Mouse (Mus musculus) cerebellum, postnatal 14 days (tissue): Measurements from ENCODE around the gene Arhgef7.
A peak's percentile ranks its signal among the peaks of the same experiment; 100 is the strongest.

Source experiments
- DNase-seq, 2 experiments: peaks; one replicate each; pipeline ENCODE4 v3.0.0; 2021; ENCODE audit warnings: mixed read lengths in 2 of 2

Arhgef7 gene

GRCm38 (mm10) chr8:11727651-11728481, at the start of gene Arhgef7:
Arhgef7 (plus strand) TSS chr8:11727721.
- peak; percentile 93 for DNase-seq

DNA sequence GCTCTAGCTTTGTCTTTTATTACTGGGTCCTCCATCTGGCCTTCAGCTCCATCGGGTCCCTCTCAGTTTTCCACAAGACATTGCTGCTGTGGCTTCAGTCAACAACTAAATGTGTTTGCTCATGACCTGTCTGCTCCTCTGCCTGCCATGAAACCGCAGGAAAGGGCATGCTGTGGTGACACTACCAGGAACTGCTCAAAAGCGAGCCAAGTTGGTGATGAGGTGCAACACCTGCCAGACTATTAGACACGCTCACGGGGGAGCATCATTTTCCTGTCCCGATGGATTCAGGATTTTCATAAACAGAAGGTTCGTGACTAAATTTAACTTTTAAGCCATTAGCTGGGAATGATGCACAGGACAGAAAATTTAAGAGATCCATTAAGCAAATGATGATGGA, 43.0 kb upstream of the Arhgef7 start:
- DNase-seq = no peak

DNA sequence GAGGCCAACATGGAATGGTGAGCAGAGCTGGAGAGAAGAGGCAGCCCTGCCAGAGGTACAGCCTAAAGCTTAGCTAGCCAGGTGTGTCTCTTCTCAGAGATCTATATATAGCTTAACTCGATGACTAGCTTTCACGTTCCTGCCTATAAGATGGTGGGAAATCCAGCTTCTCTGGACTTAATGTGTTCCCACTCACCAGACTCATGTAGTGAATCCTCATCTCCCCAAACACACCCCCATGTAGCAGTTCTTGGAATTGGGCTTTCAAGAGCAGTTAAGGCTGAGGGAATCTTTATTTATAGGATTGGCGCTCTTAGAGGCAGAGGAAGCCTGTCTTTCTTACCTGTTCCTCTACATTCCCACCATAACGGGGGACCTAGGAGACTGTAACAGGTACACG, 40.3 kb upstream of the Arhgef7 start:
- no peak for DNase-seq

- peak in 1 of 2 experiments; percentile 21 for DNase-seq
Measured at GRCm38 (mm10) chr8:11689945-11690344, 37.6 kb upstream of the Arhgef7 start.

DNA sequence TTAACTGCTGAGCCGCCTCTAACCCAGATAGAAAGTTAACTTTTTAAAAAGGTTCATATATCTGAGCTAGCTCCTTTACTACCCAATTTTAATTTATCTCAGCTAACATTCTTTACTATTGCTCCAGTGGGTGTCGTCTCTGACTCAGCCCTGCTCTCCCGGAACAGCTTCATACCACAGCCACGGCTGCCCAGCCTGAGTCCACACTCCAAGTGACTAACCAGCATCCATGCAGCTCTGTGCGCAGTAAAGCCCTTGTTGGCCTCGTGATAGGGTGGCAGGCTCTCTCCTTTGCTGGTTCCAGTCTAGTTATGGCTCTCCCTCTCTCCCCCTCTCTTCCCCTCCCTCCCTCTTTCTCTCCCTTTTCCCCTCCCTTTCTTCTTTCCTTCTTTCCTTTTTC, 36.2 kb upstream of the Arhgef7 start:
- DNase-seq = no peak

- no peak for DNase-seq
Measured at GRCm38 (mm10) chr8:11691761-11692160, 35.8 kb upstream of the Arhgef7 start.

- DNase-seq = no peak
Measured at GRCm38 (mm10) chr8:11692455-11692854, 35.1 kb upstream of the Arhgef7 start.

DNA sequence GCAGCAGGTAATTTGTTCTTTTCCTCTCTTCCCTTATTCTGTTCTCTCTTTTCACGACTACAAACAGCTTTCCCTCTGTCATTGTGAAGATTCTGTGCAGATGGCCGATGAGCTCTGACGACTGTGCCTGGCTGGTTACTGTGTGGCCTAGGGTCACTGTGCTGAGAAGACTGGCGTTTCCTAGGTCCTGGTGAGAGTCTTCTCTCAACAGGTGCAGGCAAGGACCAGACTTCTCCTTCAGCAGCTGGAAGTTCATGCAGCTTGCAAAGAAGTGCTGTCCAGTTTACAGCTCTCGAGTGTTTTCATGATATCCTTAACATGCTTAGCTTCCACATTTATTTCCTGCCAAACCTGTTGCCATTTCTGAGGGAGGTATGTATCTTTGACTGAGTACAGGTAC, 33.5 kb upstream of the Arhgef7 start:
- no peak for DNase-seq

DNA sequence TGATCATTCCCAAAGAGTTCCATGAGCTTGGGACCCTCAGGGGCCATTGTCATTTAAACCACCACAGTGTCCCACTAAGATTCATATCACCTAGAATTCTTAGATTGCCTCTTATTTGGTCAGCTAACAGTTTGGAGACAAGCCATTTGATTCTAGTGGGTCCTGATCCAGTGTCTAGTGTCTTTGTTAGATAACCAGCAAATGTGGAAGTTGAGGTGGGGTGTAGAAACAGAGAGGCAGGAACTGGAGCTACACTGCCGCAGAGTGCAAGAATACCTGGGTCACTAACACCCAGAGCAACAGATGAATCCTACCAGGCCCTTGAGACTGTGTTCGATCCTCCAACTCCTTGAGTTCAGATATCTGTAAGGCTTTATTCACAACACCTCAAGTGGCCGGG, 31.3 kb upstream of the Arhgef7 start:
- DNase-seq = no peak

GRCm38 (mm10) chr8:11697467-11697866, 30.1 kb upstream of the Arhgef7 start:
- no peak for DNase-seq

DNA sequence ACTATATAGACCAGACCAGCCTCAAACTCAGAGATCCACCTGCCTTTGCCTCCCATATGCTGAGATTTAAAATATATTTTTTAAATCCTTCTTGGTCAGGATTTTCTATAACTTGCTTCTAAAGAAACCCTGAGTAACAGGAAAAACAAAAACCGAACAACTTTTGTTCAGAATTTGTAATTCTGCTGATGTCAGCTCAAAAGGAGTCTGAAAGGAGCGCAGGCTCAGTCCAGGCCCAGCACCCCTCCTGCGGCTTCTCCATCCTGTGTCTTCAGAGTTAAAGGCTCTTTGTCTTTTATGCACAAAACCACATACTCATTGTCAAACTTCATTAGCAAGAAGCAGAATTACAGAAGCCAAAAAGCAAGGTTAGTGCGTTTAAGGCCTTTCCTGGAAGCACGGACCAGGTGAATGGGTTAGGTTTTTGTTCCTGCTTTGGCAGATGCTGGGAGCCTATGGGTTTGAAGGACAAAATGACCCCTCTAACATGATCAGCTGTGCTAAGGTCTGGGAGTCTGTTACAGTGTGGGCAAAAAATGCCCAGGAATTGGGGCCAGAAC, 28.0 kb upstream of the Arhgef7 start:
- DNase-seq = no peak

- DNase-seq = peak; percentile 89 to 92
Measured at GRCm38 (mm10) chr8:11700060-11701032, 27.2 kb upstream of the Arhgef7 start.

GRCm38 (mm10) chr8:11701033-11701362, 26.5 kb upstream of the Arhgef7 start, which contains the start of gene 1700016D06Rik:
1700016D06Rik (minus strand) TSS chr8:11701063.
- DNase-seq = no peak

GRCm38 (mm10) chr8:11701428-11701827, 26.1 kb upstream of the Arhgef7 start:
- no peak for DNase-seq

DNA sequence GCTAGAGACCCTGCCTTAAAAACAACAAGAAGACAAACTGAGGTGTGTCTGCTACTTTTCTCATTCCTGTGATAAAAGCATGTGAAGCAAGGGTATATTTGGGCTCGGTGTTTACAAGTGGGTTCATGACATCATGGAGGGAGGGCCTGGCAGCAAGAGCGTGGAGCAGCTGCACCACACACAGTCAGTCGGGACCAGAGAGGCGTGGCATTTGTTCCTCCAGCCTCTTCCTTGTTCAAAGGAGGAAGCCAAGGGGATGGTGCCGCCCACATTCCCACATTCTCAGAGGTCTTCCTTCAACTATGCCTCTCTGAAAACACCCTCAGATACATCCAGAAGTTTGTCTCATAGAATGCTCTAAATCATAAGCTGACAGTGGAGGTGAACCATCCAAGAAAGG, 23.7 kb upstream of the Arhgef7 start:
- no peak for DNase-seq

DNA sequence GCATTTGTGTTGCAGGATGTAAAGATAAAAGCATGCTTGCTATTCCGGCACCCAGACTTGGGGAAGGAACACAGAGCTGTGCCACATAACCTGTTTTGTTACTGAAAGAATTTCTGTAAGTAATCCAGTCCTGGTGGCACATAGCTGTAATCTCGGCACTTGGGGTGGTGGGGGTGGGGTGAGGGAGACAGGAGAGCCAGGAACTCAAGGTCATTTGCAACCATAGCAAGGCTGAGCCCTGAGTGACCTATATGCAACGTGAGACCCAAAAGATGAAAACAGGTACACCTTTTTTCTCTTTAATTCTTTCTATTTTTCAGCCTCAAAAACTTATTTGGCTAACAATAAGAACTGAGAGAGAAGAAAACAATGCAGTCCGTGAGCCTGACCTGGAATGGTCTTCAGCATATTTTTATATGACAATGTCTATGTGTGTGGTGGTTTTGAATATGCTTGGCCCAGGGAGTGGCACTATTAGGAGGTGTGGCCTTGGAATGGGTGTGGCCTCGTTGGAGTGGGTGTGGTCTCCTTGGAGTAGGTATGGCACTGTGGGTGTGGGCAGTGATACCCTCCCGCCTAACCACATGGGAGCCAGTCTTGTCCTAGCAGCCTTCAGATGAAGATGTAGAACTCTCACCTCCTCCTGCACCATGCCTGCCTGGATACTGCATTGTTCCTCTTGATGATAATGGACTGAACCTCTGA, 22.7 kb upstream of the Arhgef7 start:
- DNase-seq = no peak

DNA sequence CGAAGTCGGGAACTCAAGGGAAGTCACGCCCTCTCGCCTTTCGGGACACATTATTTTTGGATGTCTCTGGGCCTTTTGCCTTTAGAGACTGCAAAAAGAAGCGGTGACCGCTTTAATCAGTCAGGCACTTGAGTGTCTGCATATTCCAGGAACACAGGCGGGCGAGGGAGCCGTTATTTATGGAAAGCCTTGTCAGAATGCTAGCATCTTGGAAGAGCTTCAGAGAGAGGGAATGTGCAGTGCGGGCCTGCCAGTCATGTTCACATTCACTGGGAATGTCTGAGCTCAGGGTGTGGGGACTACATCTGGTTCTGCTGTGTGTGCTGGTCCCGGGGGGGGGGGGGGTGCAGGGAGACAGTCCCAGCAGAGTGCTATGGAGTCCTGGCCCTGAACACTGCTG, 21.7 kb upstream of the Arhgef7 start:
- DNase-seq = no peak

DNA sequence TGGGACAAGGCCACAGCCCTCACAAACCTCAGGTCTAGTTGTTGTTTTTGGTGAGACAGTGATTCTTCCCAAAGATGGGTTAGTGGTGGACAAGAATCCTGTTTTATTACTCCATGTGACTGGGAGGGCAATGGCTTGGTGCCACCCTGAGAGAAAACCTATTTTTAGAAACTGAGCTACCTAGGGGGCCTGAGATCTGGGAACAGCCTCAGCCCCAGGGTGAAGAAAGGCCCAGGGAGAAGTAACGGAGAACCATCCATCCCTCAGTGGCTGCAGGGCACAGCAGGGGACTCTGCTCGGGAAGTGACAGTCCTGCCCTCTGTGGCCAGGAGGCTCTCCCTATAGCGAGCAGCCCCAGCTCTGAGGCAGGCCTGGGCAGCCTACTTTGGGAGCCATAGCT, 19.8 kb upstream of the Arhgef7 start:
- no peak for DNase-seq

- DNase-seq = no peak
Measured at GRCm38 (mm10) chr8:11708815-11709214, 18.7 kb upstream of the Arhgef7 start.

DNA sequence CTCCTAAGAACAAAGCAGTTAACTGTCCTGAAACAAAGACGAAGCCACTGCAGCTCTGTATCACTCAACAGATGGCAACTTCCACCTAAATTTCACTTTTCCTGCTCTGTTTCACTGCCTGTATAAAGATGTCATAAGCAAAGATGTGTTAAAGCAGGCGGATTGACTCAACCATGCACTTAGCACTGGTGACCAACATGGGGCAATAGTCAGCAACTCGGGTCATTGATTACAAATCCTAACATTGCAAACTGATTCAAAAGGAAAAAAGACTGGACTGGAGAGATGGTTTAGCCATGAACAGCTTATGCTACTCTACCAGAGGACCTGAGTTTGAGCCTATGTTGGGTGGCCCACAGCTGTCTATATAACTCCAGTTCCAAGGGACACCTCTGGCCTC, 18.0 kb upstream of the Arhgef7 start:
- DNase-seq = no peak

GRCm38 (mm10) chr8:11710415-11710814, 17.1 kb upstream of the Arhgef7 start:
- no peak for DNase-seq

DNA sequence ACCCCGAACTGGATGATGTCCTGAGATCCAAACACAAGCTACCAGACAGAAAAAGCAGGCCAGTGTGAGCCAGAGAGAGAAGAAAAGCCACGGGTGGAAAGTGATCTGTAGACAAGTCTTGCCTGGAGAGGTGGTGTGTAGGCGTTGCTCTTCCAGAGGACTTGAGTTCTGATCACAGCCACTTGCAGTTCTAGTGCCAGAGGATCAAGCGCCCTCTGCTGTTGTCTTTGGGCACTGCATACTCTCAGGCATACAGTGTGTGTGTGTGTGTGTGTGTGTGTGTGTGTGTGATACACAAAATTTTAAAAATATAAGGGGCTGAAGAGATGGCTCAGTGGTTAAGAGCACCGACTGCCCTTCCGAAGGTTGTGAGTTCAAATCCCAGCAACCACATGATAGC, 15.3 kb upstream of the Arhgef7 start:
- peak in 1 of 2 experiments; percentile 67 for DNase-seq

GRCm38 (mm10) chr8:11717194-11717593, 10.3 kb upstream of the Arhgef7 start:
- DNase-seq = no peak
